Mouse (Mus musculus): ENCODE results near the gene Wdr5b.
"Not testable (repeated sequence)": the region's sequence is repeated elsewhere in the genome, so short reads cannot be mapped to it uniquely, and the experiment has no call there.

Wdr5b gene

DNA sequence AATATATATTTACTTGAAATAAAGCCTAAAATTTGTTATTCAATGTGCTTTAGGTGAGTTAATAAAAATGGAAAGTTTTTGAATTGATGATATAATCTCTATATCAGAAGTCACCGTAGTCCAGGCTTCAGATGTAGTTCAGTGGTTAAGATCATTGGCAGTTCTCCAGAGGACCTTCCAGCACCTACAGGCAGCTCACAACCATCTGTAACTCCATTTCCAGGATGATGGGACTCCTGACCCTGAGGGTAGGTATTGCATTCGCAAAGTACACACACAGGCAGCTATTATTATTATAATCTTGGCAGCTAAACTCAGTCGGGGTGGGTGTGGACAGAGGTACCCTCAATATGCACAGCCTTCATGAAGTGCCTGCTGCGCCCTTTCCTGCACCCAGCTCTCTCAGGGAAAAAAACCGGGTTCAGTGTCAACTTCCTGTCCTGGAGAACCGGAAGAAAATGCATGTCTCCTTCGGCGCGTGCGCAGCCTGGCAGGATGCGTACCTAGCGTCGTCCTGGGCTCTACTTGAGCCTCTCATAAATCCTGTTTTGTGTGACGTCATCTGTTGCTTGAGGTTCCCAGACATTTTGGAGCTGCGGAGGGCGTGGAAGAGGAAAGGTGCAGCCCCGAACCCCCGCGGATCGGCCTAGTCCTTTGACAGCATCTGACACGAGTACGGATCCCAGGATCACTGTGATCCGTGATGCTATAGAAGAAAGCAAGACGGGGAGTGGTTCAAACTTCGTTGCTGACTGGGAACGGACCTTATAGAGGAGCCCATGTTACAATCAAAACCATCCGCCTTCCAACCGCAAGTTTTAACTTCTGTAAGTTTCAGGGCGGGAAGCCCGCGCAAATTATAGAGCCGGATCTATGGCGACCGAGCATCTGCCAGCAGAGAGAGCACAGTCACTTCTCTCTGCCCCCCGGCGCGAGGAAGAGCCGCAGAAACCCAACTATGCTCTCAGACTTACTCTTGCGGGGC, at the start of gene Wdr5b:
TSS of gene Wdr5b (plus strand) at position 551 of the 985 bp plus-strand sequence.
- DNase-seq (ENCODE audit: low spot score) = peak; percentile 89

DNA sequence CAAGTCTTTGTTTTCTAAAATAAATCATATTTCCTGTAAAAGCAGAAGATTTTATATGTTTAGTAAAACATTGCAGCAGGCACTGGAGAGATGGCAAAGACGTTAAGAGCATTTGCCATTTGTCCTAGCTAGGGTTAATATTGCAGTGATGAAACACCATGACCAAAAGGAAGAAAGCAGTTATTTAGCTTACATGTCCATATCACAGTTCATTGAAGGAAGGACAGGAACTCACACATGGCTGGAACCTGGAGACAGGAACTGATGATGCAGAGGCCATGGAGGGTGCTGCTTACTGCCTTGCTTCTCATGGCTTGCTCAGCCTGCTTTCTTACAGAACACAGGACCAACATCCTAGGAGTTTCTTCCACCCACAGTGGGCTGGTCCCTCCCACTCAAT, 48.6 kb upstream of the Wdr5b start:
- no peak for DNase-seq (ENCODE audit: low spot score)

DNA sequence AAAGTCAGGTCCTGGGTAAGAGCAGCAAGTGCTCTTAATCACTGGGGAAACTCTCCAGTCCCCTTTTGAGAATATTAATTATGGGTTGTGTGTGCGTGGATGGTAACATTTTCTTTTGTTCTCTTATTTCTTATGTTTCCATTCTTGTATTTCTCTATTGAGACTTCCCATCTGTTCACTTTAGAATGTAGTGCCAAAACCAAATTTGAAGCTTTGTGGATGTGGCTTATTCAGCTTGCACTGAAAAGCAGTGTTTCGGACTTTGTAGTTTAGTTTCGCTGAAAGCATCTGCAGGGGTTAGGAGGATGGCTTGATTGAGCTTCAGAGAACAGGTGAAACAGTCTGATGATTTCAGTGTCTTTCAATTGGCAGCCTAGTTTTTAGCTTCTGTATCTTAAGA, 47.7 kb upstream of the Wdr5b start:
- no peak for DNase-seq (ENCODE audit: low spot score)

DNA sequence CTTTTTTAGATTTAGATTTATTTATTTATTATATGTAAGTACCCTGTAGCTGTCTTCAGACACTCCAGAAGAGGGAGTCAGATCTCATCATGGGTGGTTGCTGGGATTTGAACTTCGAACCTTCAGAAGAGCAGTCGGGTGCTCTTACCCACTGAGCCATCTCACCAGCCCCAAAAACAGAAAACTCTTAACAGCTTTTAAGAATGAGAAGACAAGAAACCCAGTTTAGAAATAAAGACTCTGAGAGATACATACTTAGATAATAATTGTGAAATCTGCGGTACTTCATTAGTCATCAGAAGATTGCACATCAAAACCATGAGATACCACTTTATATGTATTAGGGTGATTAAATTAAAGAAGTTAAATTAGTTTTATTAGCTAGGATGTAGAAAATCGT, 42.1 kb upstream of the Wdr5b start:
- not testable (repeated sequence) for DNase-seq (ENCODE audit: low spot score)

GRCm38 (mm10) chr16:36008396-36008795, 32.6 kb upstream of the Wdr5b start:
- no peak for DNase-seq (ENCODE audit: low spot score)

- no peak for DNase-seq (ENCODE audit: low spot score)
Observed at GRCm38 (mm10) chr16:36016335-36016734, 24.7 kb upstream of the Wdr5b start.

DNA sequence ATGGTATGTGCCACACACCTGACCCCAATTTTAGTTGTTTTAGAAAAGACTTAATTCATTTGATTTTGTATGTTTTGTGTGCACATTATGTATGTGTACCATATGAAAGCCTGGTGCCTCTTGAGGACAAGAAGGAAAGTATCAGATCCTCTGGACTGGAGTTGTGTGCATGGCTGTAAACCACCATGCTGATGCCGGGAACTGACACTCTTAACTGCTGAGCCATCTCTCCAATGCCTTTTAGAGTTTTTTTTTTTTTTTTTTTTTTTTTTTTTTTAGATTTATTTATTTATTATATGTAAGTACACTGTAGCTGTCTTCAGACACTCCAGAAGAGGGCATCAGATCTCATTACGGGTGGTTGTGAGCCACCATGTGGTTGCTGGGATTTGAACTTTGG, 12.9 kb upstream of the Wdr5b start:
- not testable (repeated sequence) for DNase-seq (ENCODE audit: low spot score)

- no peak for DNase-seq (ENCODE audit: low spot score)
Observed at GRCm38 (mm10) chr16:36041625-36042020, 633 bp downstream of the Wdr5b start.

- DNase-seq (ENCODE audit: low spot score) = no peak
Observed at GRCm38 (mm10) chr16:36043073-36043472, 2.1 kb downstream of the Wdr5b start.

DNA sequence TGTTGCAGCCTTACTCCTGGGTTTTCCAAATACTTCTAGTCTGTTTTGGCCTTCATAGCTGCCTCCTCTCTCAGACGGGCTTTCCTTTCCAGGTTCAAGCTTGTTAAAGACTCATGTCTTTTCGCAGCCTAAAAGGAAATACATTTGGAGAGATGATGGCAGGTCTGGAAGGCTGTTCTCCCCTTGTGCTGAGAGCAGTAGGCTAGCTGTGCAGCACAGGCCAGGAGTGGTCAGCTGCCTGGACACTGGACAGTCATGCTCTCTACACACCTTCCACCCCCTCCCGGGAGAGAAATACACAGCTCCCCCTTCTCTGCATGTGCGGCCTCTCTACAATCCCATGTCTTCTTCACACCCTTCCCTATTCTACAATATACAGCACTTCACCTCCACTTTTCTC, 3.0 kb downstream of the Wdr5b start:
- no peak for DNase-seq (ENCODE audit: low spot score)

- no peak for DNase-seq (ENCODE audit: low spot score)
Observed at GRCm38 (mm10) chr16:36047538-36047937, 6.5 kb downstream of the Wdr5b start.

DNA sequence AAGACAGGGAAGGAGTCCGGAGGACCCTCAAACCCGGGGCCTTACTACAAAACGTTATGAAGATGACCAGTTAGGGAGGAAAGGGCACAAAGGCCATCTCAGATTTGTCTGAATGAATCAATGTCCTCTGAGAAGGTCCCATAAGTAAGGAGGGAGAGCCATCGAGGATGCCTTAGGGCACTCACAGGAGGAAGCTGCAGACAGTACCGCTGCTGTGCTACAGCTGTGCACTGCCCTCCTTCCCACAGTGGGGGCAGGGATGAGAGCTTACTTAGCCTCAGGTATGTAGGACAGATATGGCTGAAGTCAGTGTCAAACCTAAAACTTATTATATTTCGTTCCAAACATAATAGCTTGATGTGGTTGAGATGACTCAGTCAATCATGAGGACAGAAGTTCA, 10.5 kb downstream of the Wdr5b start:
- DNase-seq (ENCODE audit: low spot score) = no peak

- DNase-seq (ENCODE audit: low spot score) = no peak
Observed at GRCm38 (mm10) chr16:36053524-36054275, 12.7 kb downstream of the Wdr5b start.

GRCm38 (mm10) chr16:36054920-36055319, 13.9 kb downstream of the Wdr5b start:
- DNase-seq (ENCODE audit: low spot score) = no peak

- DNase-seq (ENCODE audit: low spot score) = no peak
Observed at GRCm38 (mm10) chr16:36056416-36056815, 15.4 kb downstream of the Wdr5b start.

GRCm38 (mm10) chr16:36057933-36058475, 17.0 kb downstream of the Wdr5b start:
- no peak for DNase-seq (ENCODE audit: low spot score)

- DNase-seq (ENCODE audit: low spot score) = not testable (repeated sequence)
Observed at GRCm38 (mm10) chr16:36062534-36062933, 21.5 kb downstream of the Wdr5b start.

DNA sequence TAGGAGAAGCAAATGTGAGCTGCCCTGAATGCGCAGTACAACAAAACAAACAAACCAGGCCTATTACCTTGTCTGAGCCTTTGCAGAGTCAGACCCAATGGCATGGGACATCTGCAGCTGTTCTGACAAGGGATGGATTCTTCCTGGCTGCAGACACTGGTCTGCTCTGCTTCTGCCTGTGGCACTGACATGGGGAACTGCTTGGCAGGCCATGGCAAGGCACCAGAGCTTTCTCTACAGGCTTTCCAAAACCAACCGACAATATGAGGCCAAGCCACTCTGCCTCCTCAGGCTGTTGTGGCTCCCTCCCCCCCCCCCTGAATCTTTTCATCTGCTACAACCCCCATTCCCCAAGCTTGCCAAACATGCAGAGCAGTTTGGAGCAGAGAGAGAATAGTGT, 22.3 kb downstream of the Wdr5b start:
- DNase-seq (ENCODE audit: low spot score) = no peak

GRCm38 (mm10) chr16:36064904-36065303, 23.9 kb downstream of the Wdr5b start:
- DNase-seq (ENCODE audit: low spot score) = no peak

- DNase-seq (ENCODE audit: low spot score) = no peak
Observed at GRCm38 (mm10) chr16:36067694-36068093, 26.7 kb downstream of the Wdr5b start.

DNA sequence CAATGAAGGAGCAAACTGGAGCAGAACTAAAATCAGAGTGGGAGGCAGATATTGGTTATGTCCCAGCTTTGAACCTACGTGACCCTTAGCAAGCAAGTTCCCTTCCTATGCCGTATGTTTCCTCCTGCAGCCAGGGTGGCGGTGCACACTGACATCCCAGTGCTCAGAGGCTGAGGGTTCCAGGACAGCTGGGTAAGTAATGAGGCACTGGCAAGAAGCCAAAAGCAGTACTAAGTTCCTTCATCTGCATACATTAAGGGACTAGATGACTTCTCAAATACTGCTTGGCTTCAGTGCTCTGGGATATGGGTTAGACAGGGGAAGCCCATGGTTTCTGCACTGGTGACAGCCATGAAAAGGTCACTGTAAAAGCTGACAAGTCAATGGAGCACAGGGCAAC, 27.4 kb downstream of the Wdr5b start:
- DNase-seq (ENCODE audit: low spot score) = no peak

DNA sequence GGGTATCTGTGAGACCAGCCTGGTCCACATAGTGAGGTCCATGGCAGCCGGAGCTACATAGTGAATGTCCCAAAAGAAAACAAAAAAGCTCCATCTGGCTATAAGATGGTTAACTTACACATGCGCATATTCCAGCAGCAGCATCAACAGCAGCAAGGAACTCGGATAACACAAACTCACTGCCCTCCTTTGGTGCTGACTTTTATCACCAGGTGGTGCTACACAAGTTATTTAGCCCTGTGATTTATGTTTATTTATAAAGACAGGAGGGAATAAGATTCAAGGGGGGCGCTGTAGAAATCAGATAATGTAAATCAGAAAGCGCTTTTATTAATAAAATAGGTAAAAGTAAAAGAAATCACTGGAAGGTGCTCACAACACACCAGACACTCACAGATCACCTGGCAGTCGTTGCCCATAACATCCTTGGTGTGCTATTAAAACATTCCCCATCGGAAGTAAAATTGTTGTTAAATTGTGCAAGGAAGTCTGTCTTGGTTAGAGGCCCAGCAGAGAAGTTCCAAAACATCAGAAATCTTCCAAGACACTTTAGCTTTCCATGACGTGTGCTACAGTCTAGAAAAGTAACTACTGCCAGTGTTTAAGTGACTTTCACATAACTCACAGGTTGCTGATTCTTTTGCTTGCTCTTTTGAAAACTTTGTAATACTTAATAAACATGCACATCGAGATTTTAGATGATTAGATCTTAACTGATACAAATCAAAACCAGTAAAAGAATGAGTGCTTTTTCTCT, 29.0 kb downstream of the Wdr5b start:
- no peak for DNase-seq (ENCODE audit: low spot score)
